Mouse (Mus musculus) adrenal gland, adult 18-20 months (tissue): ENCODE data around the gene Rasd1. TPM values are rescaled to one million over a fixed set of nuclear protein-coding genes. Genes with fewer than 3 reads are reported as not detected.

Experiments
- total RNA-seq, 2 experiments: library from RNA; stranded (reverse); gene quantifications; 1 replicate in 1 of 2; 2 replicates in 1 of 2; pipeline ENCODE4 v1.2.3; 2021

Gene Rasd1
- total RNA-seq, 2 experiments from 2014 or later, result 17.5 to 20.2 TPM

Other genes with a start within 250 kb of the Rasd1 start
- 1 to 10 TPM in 1 of 2 experiments, under 1 TPM in 1; 0.90 to 2.1 TPM for gene Pld6, start 177.3 kb downstream of the Rasd1 start, total RNA-seq
- 10 to 100 TPM; 85.5 to 99.0 TPM for gene Flcn, start 154.9 kb downstream of the Rasd1 start, total RNA-seq
- 10 to 100 TPM; 27.7 to 29.9 TPM for gene Nt5m, start 125.5 kb downstream of the Rasd1 start, total RNA-seq
- gene Cops3, start 125.1 kb downstream of the Rasd1 start, total RNA-seq, result 10 to 100 TPM; 81.4 to 86.3 TPM
- gene Med9, start 16.7 kb downstream of the Rasd1 start, total RNA-seq, result 10 to 100 TPM; 23.3 to 24.3 TPM
- gene Pemt, start 81.5 kb upstream of the Rasd1 start, total RNA-seq, result 10 to 100 TPM in 1 of 2 experiments, 1 to 10 TPM in 1; 5.5 to 11.1 TPM
- gene Rai1, start 140.1 kb upstream of the Rasd1 start, total RNA-seq, result 10 to 100 TPM; 35.2 to 42.3 TPM